Mouse (Mus musculus) lung, postnatal 14 days (tissue): ENCODE measurements around the gene Eif1b.
"Not testable (repeated sequence)": the region's sequence is repeated elsewhere in the genome, so short reads cannot be mapped to it uniquely, and the experiment has no call there.

ENCODE experiments used
- DNase-seq: peaks from one replicate; pipeline ENCODE4 v3.0.0; 2021

Eif1b gene

DNA sequence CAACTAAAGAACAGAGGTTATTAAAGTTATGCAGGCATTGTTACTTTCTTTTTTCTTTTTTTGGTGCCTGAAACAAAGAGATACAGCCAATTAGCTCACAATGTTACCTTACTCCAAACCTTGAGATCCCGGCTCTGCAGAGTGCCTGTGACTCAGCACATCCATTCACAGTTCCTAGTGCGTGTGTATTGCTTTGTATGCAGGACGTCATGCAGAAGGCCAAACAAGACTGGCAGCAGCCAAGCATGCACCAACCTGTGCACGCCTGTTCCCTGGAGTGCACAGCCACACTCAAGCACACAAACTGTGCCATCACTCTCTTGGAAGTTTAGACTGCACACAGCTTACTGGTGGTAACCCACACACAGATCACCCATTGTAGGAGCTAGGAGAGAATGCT, 35.2 kb downstream of the Eif1b start:
- DNase-seq: no peak

DNA sequence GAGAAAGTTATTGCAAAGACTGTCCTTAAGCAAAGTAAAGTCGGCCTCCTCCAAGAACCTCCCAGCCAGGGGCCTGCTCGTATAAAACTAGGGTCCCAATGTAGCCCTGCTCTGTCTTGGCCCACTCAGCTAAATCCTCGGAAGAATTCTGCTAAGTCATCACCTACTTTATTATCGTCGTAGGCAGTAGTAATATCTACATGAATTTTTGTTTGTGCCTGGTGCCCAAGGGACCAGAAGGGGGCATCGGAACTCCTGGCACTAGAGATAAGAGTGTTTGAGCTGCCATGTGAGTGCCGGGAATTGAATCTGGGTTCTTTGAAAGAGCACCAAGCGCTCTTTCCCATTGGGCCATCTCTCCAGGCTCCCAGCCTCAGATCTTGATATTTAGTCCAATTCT, 35.9 kb downstream of the Eif1b start:
- DNase-seq: no peak

DNA sequence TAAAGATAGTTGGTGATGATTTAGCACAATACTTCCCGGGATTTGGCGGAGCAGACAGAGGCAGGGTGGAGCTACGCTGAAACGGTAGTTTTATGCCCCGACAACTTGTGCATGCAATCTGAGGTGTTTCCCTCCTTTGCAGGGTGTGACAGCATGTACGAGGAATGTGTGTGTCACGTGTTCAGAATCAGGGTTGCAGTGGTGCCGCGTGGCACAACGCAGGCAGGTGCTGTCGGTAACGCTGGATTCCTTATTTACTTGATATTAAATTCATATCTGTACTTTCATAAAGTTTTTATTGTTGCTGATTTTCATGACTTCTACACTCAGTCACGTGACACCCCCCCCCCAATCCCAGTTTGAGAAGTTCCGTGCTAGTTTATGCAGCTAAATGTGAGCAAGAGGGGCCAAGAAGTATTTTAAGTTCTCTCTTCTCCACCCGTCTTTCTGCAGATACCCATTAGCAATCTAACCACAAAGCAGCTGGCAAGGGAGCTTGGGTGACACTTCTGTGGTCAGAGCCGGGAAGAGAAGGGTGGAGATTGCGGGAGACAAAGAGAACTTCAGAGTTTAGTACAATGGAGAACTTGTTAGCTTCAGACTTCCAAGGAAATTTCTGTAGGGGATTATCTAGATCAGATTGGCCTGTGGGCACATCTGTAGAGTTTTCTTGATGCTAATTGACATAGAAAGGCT, 36.9 kb downstream of the Eif1b start:
- DNase-seq: no peak

DNA sequence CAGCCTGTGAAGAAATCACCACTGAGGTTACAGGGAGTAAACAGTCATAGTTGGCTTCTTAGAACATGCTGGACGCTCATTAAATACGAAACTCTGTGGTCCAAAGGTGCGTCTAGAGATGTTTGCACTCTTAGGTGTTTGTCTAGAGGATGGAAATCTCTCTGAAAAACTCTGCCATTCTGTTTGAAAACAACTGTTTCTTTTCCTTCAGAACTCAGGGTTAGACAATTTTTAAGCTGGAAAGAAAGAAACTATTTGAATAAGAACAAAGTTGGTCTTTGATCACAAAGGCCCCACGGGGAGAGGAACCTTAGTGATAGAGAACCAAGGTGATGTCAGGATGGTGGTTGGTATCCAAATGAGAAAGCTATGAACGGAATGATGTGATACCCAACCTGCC, 38.4 kb downstream of the Eif1b start:
- no peak for DNase-seq

DNA sequence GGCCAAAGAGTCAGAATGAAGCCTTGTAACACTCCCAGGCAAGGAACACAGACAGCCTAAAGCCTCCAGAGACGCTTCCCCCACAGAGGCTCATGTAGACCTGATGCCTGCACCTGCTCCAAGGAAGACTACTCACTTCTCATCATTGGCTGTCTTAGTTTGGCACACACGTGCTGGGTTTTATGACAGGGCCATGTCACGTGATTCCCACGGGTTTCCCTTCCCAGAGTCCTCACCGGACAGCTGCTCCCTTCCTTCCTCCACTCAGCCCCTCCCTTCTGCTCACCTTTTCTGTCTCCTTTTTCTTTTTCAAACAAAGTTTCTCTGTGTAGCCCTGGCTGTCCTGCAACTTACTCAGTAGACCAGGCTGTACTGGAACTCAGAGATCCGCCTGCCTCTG, 40.0 kb downstream of the Eif1b start:
- no peak for DNase-seq

DNA sequence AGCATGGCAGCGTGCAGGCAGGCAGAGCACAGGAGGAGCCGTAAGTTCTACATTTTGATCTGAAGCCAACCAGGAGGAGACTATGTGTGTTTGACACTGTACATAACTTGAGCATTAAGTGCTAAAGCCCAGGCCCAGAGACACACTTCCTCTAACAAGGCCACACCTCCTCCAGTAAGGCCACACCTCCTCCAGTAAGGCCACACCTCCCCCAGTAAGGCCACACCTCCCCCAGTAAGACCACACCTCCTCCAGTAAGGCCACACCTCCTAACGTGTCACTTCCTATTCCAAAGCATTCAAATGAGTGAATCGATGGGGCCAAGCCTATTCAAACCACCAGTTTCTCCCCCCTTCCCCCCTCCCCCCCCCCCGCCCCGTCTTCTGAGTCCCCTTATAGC, 40.7 kb downstream of the Eif1b start:
- DNase-seq: no peak

DNA sequence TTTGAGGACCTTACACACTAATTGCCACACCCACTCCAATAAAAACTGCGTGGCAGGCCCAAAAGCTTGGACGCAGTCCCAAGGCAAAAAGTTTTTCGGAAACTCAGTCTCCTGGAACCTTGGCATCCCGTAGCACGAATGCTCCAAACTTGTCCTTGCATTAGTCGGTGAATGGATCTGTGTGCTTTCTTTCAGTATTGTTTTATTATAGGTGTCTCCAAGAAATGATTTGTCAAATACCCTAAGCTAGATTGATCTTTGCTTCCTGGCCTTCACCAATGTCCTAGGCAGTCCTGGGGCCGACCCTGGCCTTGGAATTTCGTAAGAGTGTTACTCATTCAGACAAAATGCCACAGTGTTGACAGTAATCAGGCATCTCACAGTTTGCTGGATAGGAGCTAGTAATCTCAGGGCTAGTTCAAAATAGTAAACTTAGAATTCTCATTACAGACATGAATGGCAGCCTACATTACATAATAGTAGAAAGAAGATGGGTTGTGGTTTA, 41.5 kb downstream of the Eif1b start:
- not testable (repeated sequence) for DNase-seq

DNA sequence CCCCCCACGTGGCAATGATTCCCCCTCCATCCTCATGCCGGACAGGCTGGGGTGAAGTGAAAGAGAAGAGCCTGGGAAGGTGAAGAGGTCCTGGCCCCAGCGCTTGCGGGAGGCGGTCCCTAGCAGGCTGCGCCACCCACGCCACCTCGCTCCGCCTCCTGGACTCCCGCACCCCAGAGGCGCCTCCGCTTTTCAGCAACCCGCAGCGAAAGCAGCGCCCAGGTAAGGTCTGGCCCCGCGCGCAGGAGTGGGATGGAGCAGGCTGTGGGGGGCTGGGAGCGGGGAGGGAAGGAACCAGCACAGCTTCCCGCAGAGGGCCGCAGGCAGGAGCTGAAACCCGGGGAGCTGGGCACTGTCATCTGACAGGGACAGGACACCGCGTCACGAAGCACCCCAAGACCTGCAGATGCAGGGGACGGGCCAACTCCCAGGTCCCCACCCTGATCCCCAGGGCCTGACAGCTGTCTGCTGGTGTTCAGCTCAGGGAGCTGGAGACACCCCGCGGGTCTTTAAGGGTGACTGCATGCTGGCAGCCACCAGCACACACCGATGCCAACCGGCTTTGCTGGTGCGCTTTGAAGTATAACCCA, 47.7 kb downstream of the Eif1b start, which contains the start of gene Entpd3:
Gene Entpd3 (plus strand): TSS at position 157 of the 590 bp plus-strand sequence.
- no peak for DNase-seq

DNA sequence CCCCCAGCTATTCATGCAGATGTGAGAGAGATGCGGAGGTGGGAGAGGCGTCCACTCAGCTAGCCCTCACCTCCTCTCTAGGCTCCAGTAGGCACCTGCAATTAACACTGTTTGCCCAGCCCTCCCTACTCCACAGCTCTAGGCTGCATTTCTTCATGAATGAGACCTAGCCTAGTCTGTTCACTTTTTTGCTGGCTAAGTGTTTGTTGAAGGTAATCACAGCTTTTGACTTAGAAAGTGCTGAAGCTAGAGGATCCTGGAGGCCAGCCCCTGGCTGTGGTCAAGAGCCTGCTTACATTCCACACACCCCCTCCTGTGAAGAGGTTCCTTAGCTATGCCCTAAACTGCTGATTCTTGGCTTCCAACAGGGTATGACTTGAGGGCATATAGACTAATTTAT, 49.4 kb downstream of the Eif1b start:
- peak; percentile 16 for DNase-seq

DNA sequence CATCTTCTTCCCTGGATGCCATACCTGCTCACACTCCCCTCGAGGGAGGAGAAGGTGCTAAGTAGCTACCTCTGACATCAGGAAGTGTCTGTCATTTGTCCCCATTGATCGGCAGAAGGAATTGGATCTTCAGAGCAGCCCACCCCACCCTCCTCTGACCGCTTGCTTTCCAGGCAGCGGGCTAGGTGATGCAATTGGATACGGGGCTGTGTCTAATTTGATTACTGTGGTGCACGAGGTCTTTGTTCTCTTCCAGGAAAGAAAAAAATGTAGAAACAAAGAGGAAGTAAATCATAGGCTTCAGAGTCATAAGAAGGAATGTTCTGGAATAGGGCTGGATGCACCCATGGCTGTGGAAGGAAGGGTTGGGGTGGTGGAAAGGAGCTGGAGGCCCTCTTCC, 50.2 kb downstream of the Eif1b start:
- no peak for DNase-seq
